Mouse (Mus musculus): ENCODE results near the gene Gpr146. TPM values are rescaled to one million over a fixed set of nuclear protein-coding genes. Genes with fewer than 3 reads are reported as not detected.

Gene Gpr146
- total and polyA plus RNA-seq, 2 experiments from 2014 or later: 23.0 to 38.2 TPM

DNA sequence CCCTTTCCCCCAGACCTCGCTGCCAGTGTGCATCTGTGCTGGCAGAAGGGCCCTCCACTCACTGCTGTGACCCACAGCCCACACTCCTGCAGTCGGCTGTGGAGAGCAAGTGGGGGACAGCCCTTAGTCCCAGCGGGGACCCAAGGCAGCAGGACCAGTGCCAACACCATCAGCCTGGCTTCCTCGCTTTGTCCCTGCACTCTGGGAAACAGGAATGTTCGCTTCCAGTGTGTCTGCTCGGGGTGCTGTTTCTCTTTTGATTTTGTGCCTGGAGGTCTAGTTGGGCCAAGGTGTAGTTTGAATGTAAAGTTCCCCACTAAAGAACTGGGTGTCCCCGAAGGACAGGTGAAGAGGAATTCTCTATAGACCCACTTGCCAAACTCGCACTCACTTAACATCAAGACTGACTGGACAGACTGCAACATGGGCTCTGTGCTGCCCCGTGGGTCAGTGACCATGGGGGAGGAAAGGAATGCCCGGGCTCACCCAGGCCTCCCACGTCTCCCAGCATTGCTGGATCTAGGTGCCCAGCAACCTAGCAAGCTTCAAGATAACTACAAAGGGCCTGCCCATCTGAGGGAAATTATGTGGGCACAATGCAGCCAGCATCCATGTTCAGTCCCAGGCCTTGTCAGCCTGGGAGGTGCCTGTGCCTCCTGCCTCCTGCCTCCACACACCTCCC lies 14.0 kb downstream of the Gpr146 start:
- peak overlapping the region; percentile 63 for H3K27ac ChIP-seq (ENCODE audit: low read depth)
- no peak overlapping the region for H3K4me3 ChIP-seq (ENCODE audit: low read depth, low read length)
- no peaks in the 10 kb centered on the region for H3K27me3 ChIP-seq (ENCODE audit: control insufficient read depth, insufficient read depth, low read length)
- no peak for TF ChIP-seq EP300 (IDR thresholded peaks at IDR 0.05; ENCODE audit: low read depth)
- TF ChIP-seq CTCF (IDR thresholded peaks at IDR 0.05; ENCODE audit: low read depth): no peak
- ATAC-seq (ENCODE audit: insufficient read depth, low read depth) (no peak), DNase-seq (ENCODE audit: low spot score) (no peak)
- peaks cover 28% of the 10 kb centered on the region for H3K36me3 ChIP-seq (replicated peaks; ENCODE audit: control insufficient read depth, insufficient read depth, low read length)
- peak overlapping the region; percentile 20; the same call in 1 of the 2 replicates for H3K9ac ChIP-seq (replicated peaks; ENCODE audit: low read depth, low read length)
- H3K4me1 ChIP-seq (ENCODE audit: control insufficient read depth, insufficient read depth): peaks cover 42% of the 10 kb centered on the region
- no peaks in the 10 kb centered on the region for H3K9me3 ChIP-seq (replicated peaks; ENCODE audit: control insufficient read depth, low read length)
- H3K4me2 ChIP-seq (ENCODE audit: low read depth, low read length): no peak overlapping the region; the same call in 1 of the 2 replicates
- WGBS: 57% methylated on average over 10 of the region's 11 CpGs

DNA sequence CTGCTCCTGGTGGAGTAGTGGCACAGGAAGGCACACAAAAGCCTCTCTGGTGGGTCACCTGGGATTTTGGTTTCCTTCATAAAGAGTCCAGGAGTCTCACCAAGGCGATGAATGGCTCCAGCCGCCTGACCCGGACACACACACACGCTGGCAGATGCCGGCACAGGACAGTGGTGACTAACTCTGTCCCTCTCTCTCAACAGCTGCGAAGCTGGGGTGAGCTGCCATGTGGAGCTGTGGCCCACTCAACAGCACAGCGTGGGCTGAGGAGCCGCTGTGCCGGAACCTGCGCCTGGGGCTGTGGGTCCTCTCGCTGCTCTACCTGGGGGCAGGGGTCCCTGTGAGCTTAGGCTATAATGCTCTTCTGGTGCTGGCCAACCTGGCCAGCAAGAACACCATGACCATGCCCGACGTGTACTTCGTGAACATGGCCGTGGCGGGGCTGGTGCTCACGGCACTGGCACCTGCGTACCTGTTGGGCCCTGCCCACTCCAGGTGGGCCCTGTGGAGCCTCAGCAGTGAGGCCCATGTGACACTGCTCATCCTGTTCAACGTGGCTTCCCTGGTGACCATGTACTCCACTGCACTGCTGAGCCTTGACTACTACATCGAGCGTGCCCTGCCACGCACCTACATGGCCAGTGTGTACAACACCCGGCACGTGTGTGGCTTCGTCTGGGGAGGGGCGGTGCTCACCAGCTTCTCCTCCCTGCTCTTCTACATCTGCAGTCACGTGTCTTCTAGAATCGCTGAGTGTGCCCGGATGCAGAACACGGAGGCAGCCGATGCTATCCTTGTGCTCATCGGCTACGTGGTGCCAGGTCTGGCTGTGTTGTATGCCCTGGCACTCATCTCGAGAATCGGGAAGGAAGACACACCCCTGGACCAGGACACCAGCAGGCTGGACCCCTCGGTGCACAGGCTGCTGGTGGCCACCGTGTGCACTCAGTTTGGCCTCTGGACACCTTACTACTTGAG lies 15.0 kb downstream of the Gpr146 start:
- H3K4me3 ChIP-seq (ENCODE audit: low read depth, low read length): no peak overlapping the region
- ATAC-seq (ENCODE audit: insufficient read depth, low read depth): no peak
- no peaks in the 10 kb centered on the region for H3K9me3 ChIP-seq (replicated peaks; ENCODE audit: control insufficient read depth, low read length)
- H3K9ac ChIP-seq (replicated peaks; ENCODE audit: low read depth, low read length): no peak overlapping the region
- no peak for TF ChIP-seq EP300 (IDR thresholded peaks at IDR 0.05; ENCODE audit: low read depth)
- no peak for TF ChIP-seq CTCF (IDR thresholded peaks at IDR 0.05; ENCODE audit: low read depth)
- 90% methylated on average over 37 of the region's 37 CpGs for WGBS
- H3K36me3 ChIP-seq (replicated peaks; ENCODE audit: control insufficient read depth, insufficient read depth, low read length): peaks cover 29% of the 10 kb centered on the region
- no peak for DNase-seq (ENCODE audit: low spot score)
- no peak overlapping the region for H3K4me2 ChIP-seq (ENCODE audit: low read depth, low read length)
- H3K27ac ChIP-seq (ENCODE audit: low read depth): no peak overlapping the region
- peaks cover 42% of the 10 kb centered on the region for H3K4me1 ChIP-seq (ENCODE audit: control insufficient read depth, insufficient read depth)
- H3K27me3 ChIP-seq (ENCODE audit: control insufficient read depth, insufficient read depth, low read length): no peaks in the 10 kb centered on the region

DNA sequence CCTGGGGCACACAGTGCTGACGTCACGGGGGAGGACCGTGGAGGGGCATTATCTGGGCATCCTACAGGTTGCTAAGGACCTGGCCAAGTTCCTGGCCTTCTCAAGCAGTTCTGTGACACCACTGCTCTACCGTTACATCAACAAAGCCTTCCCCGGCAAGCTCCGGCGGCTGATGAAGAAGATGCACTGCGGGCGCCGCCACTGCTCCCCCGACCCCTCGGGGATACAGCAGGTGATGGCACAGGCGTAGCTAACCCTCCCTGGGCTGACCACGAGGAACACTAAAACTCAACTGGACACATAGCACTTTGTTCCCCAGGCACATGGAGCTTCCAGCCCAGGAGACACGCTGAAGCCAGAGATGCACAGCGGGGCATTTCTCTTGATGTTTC lies 15.7 kb downstream of the Gpr146 start:
- no peaks in the 10 kb centered on the region for H3K27me3 ChIP-seq (ENCODE audit: control insufficient read depth, insufficient read depth, low read length)
- no peak for DNase-seq (ENCODE audit: low spot score)
- peaks cover 29% of the 10 kb centered on the region for H3K36me3 ChIP-seq (replicated peaks; ENCODE audit: control insufficient read depth, insufficient read depth, low read length)
- no peak for TF ChIP-seq EP300 (IDR thresholded peaks at IDR 0.05; ENCODE audit: low read depth)
- TF ChIP-seq CTCF (IDR thresholded peaks at IDR 0.05; ENCODE audit: low read depth): no peak
- 92% methylated on average over 16 of the region's 16 CpGs for WGBS
- H3K4me2 ChIP-seq (ENCODE audit: low read depth, low read length): no peak overlapping the region
- no peak overlapping the region for H3K4me3 ChIP-seq (ENCODE audit: low read depth, low read length)
- peaks cover 42% of the 10 kb centered on the region for H3K4me1 ChIP-seq (ENCODE audit: control insufficient read depth, insufficient read depth)
- H3K27ac ChIP-seq (ENCODE audit: low read depth): no peak overlapping the region
- H3K9ac ChIP-seq (replicated peaks; ENCODE audit: low read depth, low read length): no peak overlapping the region
- no peak for ATAC-seq (ENCODE audit: insufficient read depth, low read depth)
- H3K9me3 ChIP-seq (replicated peaks; ENCODE audit: control insufficient read depth, low read length): no peaks in the 10 kb centered on the region

DNA sequence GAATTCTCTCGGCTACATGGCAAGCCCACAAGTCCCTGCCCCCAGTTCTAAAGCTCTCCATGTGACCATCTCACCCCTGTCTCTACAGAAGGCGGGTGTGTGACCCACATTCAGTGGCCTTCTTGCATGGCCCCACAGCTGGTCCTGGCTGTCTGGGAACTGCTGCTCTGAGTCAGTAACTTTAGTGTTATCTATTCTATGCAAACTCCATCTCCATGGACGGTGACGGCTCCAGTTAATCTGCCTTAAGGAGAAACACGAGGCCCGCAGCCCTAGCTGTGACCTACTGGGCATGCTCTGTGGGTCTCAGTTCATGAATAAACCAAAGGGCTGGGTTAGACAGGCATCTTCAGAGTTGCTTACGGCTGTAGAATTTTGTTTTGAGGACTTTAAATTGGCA lies 16.9 kb downstream of the Gpr146 start:
- ATAC-seq (ENCODE audit: insufficient read depth, low read depth): no peak
- Histone ChIP-seq H3K9ac (replicated peaks; ENCODE audit: low read depth, low read length) (no peak overlapping the region), H3K9me3 (replicated peaks; ENCODE audit: control insufficient read depth, low read length) (no peaks in the 10 kb centered on the region), H3K4me2 (ENCODE audit: low read depth, low read length) (no peak overlapping the region), H3K4me1 (ENCODE audit: control insufficient read depth, insufficient read depth) (peaks cover 40% of the 10 kb centered on the region), H3K36me3 (replicated peaks; ENCODE audit: control insufficient read depth, insufficient read depth, low read length) (peaks cover 29% of the 10 kb centered on the region), H3K27ac (ENCODE audit: low read depth) (no peak overlapping the region), H3K4me3 (ENCODE audit: low read depth, low read length) (no peak overlapping the region), H3K27me3 (ENCODE audit: control insufficient read depth, insufficient read depth, low read length) (no peaks in the 10 kb centered on the region)
- no peak for TF ChIP-seq EP300 (IDR thresholded peaks at IDR 0.05; ENCODE audit: low read depth)
- TF ChIP-seq CTCF (IDR thresholded peaks at IDR 0.05; ENCODE audit: low read depth): no peak
- no peak for DNase-seq (ENCODE audit: low spot score)
- 74% methylated on average over 7 of the region's 7 CpGs for WGBS

DNA sequence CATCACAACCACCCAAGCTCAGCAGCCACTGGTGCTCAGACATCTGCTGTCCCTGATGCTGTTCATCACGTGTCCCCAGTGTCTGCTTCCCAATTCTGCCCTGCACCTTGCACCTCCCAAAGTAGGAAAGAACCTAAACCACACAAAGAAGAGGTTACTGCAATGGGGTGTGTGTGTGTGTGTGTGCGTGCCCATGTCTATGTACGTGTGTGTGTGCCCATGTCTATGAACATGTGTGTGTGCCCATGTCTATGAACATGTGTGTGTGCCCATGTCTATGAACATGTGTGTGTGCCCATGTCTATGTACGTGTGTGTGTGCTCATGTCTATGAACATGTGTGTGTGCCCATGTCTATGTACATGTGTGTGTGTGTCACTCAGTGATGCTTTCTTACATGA lies 18.0 kb downstream of the Gpr146 start:
- WGBS: 95% methylated on average over 4 of the region's 4 CpGs

More for the DNA sequence above, 18.0 kb downstream of the Gpr146 start:
- TF ChIP-seq CTCF (IDR thresholded peaks at IDR 0.05; ENCODE audit: low read depth) (no peak), EP300 (IDR thresholded peaks at IDR 0.05; ENCODE audit: low read depth) (no peak)
- no peak for DNase-seq (ENCODE audit: low spot score)
- H3K36me3 ChIP-seq (replicated peaks; ENCODE audit: control insufficient read depth, insufficient read depth, low read length): peaks cover 29% of the 10 kb centered on the region
- no peak overlapping the region for H3K4me2 ChIP-seq (ENCODE audit: low read depth, low read length)
- H3K4me1 ChIP-seq (ENCODE audit: control insufficient read depth, insufficient read depth): peaks cover 33% of the 10 kb centered on the region
- H3K9me3 ChIP-seq (replicated peaks; ENCODE audit: control insufficient read depth, low read length): no peaks in the 10 kb centered on the region
- ATAC-seq (ENCODE audit: insufficient read depth, low read depth): no peak
- no peaks in the 10 kb centered on the region for H3K27me3 ChIP-seq (ENCODE audit: control insufficient read depth, insufficient read depth, low read length)
- H3K4me3 ChIP-seq (ENCODE audit: low read depth, low read length): no peak overlapping the region
- H3K9ac ChIP-seq (replicated peaks; ENCODE audit: low read depth, low read length): no peak overlapping the region
- H3K27ac ChIP-seq (ENCODE audit: low read depth): no peak overlapping the region

All from heart, postnatal 0 days (tissue).